Comparison of ENCODE assay signal across 16 mouse cellular contexts in the genomic region with DNA sequence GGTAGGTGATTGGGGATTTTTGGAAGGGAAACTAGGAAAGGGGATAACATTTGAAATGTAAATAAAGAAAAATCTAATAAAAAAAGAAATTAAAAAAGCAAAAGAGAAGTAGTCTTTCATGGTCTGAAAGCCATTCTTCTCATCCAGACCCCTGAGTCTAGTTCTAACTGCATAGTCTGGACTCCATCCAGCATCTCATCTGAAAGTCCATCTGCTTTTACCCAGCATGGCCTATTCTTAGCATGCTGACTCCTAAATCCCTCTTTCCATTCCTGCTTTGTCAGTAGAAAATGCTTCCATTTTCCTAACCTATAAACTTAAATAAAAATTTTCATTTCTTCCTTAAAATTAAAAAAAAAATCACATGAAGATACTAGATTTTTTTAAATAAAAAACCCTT.
DNase-seq lines count a peak whose midpoint lies in the region.
"Had no signal": no experiment of that assay in that cellular context is flagged by ENCODE, and none has a peak within 500 bp of the region (broad histone marks: within the 10 kb centered on the region; RNA-seq: fewer than 3 reads in every experiment).

No protein-coding gene starts in this region.

- DNase-seq in cerebellum, adult 18-20 months: peak; percentile 17 to 26
- no peak for DNase-seq in cerebellum, postnatal 4 days (ENCODE audit: low spot score in 2 of 2)
- DNase-seq in cerebellum, postnatal 10 days: peak; percentile 73 to 79
- DNase-seq in cerebellum, postnatal 36 days: no peak
- DNase-seq in left cerebral cortex, postnatal 4 days: peak; percentile 3
- DNase-seq in left cerebral cortex, adult 18-20 months (ENCODE audit: low spot score in 2 of 2): no peak
- no peak for DNase-seq in spleen, postnatal 36 days (ENCODE audit: low spot score in 2 of 2)
- DNase-seq: adrenal gland, adult 8-10 months; adrenal gland, postnatal 25 days; embryo, embryonic 11 days; gastrocnemius, postnatal 10 days; gastrocnemius, postnatal 36 days; heart, adult 2 months; heart, postnatal 14 days; heart, postnatal 4 days; kidney, adult 11 months had no signal

- intact Hi-C loops in left cerebral cortex, postnatal 4 days (cut with DNase I): loop anchor here (5.0 kb wide), 1 partner anchor 933 kb away; no protein-coding TSS in a partner anchor

Comparison
In these comparisons a context has a peak if more than half of its experiments do, and no peak if none do; other contexts are left out.
1. DNase-seq: peak in cerebellum, adult 18-20 months (2 of 2), cerebellum, postnatal 10 days (2 of 2) and left cerebral cortex, postnatal 4 days (single experiment); none in cerebellum, postnatal 4 days (0 of 2), cerebellum, postnatal 36 days (0 of 2), left cerebral cortex, adult 18-20 months (0 of 2) and spleen, postnatal 36 days (0 of 2).